Mouse (Mus musculus): ENCODE results near the gene Gm9573.

GRCm38 (mm10) chr17:35569091-35569944 is 57.1 kb downstream of the Gm9573 start:
- TF ChIP-seq POLR2A (IDR thresholded peaks at IDR 0.05; ENCODE audit: borderline replicate concordance, control insufficient read depth, low read depth, low read length) (no peak), CTCF (IDR thresholded peaks at IDR 0.05; ENCODE audit: control insufficient read depth, insufficient read depth, low read length) (no peak)

Measured in bone marrow, adult 2 months (tissue).